Mouse (Mus musculus): ENCODE measurements around the gene Fer.

Fer gene

GRCm38 (mm10) chr17:64086875-64087608 lies 224.2 kb downstream of the Fer start:
- no peak for DNase-seq (ENCODE audit: low spot score)

- no peak for DNase-seq (ENCODE audit: low spot score)
Observed at GRCm38 (mm10) chr17:64087871-64088270, 225.0 kb downstream of the Fer start.

DNA sequence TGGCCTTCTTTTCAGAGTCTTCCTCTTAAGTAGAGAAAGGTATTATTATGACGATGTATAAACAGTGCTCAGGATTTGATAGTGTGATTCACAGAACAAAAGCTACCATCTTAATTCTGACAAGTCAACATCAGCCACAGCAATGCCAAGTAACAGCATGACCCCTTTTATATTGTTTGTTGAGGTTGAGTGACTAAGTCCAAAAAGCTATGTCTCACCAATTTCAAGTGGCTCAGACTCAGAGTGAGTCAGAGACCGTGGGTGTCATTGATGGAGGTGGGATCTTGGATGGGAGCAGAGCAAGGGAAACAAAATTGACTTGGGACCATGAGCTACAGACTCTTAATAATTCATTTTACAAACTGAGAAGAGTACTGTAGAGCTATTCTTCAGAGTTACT lies 230.9 kb downstream of the Fer start:
- no peak for DNase-seq (ENCODE audit: low spot score)

GRCm38 (mm10) chr17:64096811-64097210 lies 233.9 kb downstream of the Fer start:
- no peak for DNase-seq (ENCODE audit: low spot score)

DNA sequence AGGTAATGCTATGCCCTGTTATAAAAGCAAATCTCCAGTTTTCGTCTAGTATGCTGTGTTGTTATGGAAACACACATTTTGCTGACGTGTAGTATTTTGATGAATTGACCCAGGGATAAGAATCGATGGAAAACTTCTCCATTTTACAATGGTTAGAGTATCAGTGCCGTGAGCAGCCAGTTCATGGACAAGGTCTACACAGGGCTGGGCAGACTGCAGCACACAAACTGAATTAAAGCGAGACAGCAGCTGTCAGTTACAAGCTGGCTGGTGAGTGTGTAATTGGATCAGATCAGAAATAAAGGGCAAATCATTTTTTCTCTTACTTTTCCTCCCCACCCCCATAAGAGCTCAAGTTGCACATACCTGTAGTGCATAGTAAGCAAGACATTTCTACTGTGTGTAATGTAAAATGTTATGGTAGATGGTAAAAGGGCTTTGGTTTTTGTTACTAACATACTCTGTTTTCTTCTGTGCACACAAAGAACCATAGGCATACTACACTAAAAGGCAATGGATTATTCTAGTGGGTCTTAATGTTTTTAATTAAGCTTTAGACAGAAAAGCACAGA lies 235.0 kb downstream of the Fer start:
- DNase-seq (ENCODE audit: low spot score): no peak

DNA sequence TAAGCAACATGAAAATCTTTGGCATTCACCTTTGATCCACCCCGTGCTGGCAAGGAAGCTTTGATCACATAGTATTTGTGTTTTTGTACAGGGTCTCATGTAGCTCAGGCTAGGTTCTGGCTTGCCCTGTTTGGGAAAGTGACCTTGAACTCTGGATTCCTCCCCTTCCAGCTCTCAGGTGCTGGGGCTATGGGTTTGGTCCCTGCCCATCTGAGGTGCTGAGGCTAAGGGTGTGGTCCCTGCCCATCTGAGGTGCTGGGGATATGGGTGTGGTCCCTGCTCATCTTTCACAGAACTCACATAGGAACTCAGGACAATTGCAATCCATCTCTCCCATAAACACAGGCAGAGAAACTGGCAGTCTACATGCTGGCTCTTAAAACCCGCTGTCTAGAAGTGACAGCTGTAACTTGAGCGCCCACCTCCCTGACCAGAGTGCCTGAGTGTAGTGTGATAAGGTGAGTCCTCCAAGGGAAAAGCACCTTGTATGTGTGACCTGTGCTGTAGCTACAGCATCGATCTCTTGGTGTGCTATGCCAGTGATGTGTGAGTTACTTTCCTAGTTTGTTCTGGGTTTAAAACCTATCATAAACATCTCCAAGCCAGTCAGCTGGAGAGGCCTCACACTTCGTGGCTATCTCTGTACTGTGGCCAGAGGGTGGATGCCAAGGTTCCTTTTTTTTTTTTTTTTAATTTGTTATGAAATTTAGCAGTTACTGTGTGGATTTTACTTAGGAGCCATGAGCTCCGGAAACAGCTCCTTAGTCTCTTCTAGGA lies 236.7 kb downstream of the Fer start:
- DNase-seq (ENCODE audit: low spot score): peak; percentile 52

DNA sequence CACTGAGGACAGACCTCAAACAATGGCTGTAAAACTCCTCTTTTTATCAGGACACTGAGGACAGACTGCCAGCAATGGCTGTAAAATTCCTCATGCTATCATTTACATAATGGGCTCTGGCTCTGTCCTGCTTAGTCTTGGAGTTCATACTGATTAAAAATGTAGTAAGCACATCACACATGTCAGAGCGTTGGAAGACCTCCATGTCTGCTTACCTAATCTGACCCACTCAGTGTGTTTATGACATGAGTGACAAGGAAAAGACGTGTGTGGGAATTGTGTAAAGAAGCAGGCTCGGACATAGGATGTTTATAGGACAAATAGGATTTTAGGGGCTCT lies 237.3 kb downstream of the Fer start:
- DNase-seq (ENCODE audit: low spot score): no peak

DNA sequence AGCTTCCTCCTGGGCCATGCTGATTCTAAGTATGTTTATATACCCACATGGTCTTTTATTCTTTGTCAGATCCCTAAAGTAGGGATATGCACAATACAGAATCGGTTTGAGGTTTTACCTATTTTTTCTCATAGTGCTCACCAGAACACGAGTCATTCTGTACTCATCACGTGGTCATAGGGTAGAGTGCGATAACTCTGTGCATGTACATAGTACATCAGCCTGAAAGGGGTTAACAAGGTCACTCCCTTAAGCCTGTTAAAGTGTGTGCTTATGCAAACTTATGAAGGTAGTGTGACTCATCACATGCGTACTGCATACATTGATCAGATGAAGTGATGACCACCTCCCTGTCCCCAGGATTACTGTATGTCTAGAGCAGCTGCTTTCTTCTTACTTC lies 245.9 kb downstream of the Fer start:
- no peak for DNase-seq (ENCODE audit: low spot score)

GRCm38 (mm10) chr17:64109871-64110270 lies 247.0 kb downstream of the Fer start:
- DNase-seq (ENCODE audit: low spot score): no peak

GRCm38 (mm10) chr17:64113625-64114024 lies 250.8 kb downstream of the Fer start:
- no peak for DNase-seq (ENCODE audit: low spot score)

GRCm38 (mm10) chr17:64116762-64117161 lies 253.9 kb downstream of the Fer start:
- no peak for DNase-seq (ENCODE audit: low spot score)

- no peak for DNase-seq (ENCODE audit: low spot score)
Observed at GRCm38 (mm10) chr17:64119697-64120288, 256.9 kb downstream of the Fer start.

GRCm38 (mm10) chr17:64122556-64122955 lies 259.7 kb downstream of the Fer start:
- DNase-seq (ENCODE audit: low spot score): no peak

DNA sequence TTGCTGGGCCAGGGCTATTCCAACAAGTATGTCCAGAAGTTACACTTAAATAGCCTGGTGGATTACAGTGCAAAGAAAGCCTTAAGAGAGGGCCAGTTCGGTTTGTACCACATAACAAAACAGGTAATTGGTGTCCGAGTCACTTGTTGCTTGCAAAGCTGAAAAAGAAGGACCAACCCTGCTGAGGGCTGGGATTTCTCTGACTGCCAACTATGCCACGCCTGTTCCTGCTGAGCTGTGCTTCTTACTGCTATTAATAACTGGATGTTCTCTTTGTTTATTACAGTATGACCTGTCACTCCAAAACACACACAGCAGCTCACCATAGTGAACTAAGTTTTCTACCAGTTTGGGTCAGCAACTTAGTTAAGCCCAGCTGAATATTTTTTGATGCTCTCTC lies 260.9 kb downstream of the Fer start:
- peak; percentile 78 for DNase-seq (ENCODE audit: low spot score)

DNA sequence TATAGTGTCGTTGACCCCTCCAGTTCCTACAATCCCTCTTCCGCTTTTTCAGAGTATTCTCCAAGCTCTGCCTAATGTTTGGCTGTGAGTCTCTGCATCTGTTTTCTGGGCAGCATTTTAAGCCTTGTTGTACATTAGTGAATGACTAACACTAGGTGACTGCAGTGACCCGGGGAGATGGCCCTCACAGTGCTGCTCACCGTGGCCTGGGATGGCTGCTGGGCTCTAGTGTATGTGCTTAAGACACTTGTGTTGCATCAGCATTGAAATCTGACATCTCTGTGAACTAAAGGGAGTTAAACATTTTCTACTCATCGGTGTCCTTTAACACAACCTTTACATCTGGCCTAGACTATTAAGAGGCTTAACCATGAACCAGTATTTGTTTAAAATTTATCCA lies 264.0 kb downstream of the Fer start:
- DNase-seq (ENCODE audit: low spot score): no peak

DNA sequence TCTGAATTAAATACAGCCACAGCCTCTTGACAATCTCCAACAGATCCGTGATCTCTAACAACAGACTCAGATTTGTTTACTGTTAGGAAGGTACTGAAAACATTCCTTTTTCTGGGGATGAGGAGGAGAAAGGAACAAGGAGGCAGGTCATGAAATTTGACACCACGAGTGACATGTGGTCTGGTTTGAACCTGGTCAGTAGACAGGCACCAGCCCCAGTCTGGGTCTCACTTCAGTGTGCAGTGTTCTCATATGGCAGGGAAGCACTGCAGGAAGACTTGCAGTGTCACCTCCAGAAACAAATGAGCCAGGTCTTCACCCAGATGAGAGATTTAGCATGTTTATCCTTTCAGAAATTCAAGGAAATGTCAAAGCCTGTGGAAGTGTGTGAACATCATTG lies 266.9 kb downstream of the Fer start:
- DNase-seq (ENCODE audit: low spot score): no peak

DNA sequence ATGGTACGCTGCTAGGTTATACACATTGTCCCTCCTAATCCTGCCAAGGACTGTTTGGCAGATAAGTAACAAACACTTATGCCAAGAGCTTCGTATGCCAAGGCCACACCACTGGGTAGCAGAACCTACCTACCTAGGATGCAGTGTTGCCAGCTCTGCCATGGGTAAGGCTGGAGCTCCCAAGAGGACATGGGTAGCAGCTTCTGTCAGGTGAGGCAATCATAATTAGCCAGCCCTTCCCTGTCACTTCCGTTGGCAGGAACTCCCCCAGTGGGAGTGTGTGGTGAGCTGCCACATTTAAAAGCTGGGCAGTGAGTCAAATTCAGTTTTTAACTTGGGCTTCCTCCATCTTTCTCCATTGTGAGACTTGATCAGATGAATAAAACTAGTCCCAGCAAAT lies 267.5 kb downstream of the Fer start:
- DNase-seq (ENCODE audit: low spot score): peak; percentile 81

GRCm38 (mm10) chr17:64132183-64132582 lies 269.3 kb downstream of the Fer start:
- DNase-seq (ENCODE audit: low spot score): no peak

GRCm38 (mm10) chr17:64135941-64136650 lies 273.2 kb downstream of the Fer start:
- DNase-seq (ENCODE audit: low spot score): no peak

- no peak for DNase-seq (ENCODE audit: low spot score)
Observed at GRCm38 (mm10) chr17:64138036-64138717, 275.3 kb downstream of the Fer start.

- DNase-seq (ENCODE audit: low spot score): no peak
Observed at GRCm38 (mm10) chr17:64139231-64139915, 276.5 kb downstream of the Fer start.
